Comparison of ENCODE assay signal across 22 mouse cellular contexts in the genomic region with DNA sequence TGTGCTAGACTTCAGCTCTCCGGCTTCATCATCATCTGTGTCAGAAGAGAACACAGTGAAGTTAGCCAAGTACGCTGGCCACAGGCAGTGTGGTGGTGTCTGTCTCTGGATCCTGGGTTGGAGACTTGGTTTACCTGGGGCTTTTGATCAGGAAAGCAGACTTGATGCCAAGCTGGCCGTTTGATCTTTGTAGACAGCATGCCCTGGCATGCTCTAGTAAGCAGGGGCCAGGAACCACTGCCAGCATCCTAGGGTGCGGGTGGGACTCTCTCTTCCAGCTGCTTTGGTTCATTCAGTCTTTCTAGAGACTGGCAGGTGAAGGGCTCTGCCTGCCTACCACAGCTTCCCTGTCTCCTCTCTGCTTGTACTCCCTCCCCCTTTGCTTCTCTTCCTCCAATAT. TPM values are rescaled to one million over a fixed set of nuclear protein-coding genes. Genes with fewer than 3 reads are reported as not detected.
"Had no signal": no experiment of that assay in that cellular context is flagged by ENCODE, and none has a peak within 500 bp of the region (broad histone marks: within the 10 kb centered on the region; RNA-seq: fewer than 3 reads in every experiment).

No protein-coding gene starts in this region.

- H3K9me3 ChIP-seq: liver, embryonic 12.5 days; liver, embryonic 15.5 days; lung, embryonic 15.5 days; midbrain, embryonic 12.5 days; neural tube, embryonic 13.5 days; stomach, embryonic 15.5 days had no signal

- H3K4me1 ChIP-seq: liver, embryonic 12.5 days; liver, embryonic 15.5 days; lung, embryonic 15.5 days; stomach, embryonic 15.5 days had no signal

- H3K9ac ChIP-seq: liver, embryonic 12.5 days; liver, embryonic 15.5 days; lung, embryonic 15.5 days; midbrain, embryonic 12.5 days; neural tube, embryonic 13.5 days; stomach, embryonic 15.5 days had no signal

- DNase-seq: kidney, adult 9 months; kidney, postnatal 14 days; kidney, postnatal 4 days; lung, adult 18-20 months; lung, postnatal 10 days; lung, postnatal 36 days; retina, postnatal 1 day; right cerebral cortex, postnatal 25 days; spleen, adult 18-20 months; thymus, postnatal 36 days had no signal

- H3K27me3 ChIP-seq: liver, embryonic 12.5 days; liver, embryonic 15.5 days; lung, embryonic 15.5 days; midbrain, embryonic 12.5 days; neural tube, embryonic 13.5 days; stomach, embryonic 15.5 days had no signal

- H3K36me3 ChIP-seq: liver, embryonic 12.5 days; liver, embryonic 15.5 days; lung, embryonic 15.5 days; midbrain, embryonic 12.5 days; neural tube, embryonic 13.5 days; stomach, embryonic 15.5 days had no signal

- H3K27ac ChIP-seq: liver, embryonic 12.5 days; liver, embryonic 15.5 days; lung, embryonic 15.5 days; midbrain, embryonic 12.5 days; neural tube, embryonic 13.5 days; stomach, embryonic 15.5 days had no signal

- ATAC-seq: liver, embryonic 12.5 days; midbrain, embryonic 16.5 days had no signal

- H3K4me3 ChIP-seq: liver, embryonic 12.5 days; liver, embryonic 15.5 days; lung, embryonic 15.5 days; midbrain, embryonic 12.5 days; myocyte; neural tube, embryonic 13.5 days; stomach, embryonic 15.5 days had no signal

- H3K4me2 ChIP-seq: liver, embryonic 12.5 days; liver, embryonic 15.5 days; lung, embryonic 15.5 days; midbrain, embryonic 12.5 days; neural tube, embryonic 13.5 days; stomach, embryonic 15.5 days had no signal

RNA-seq across cellular contexts. Expression of a gene that starts 20.1 kb away (rescaled TPM):
- total RNA-seq: megakaryocyte progenitor cell, adult 5-6 weeks; megakaryocyte-erythroid progenitor cell, adult 5-6 weeks; monocyte, adult 5-6 weeks; neutrophil, adult 5-6 weeks had no signal
